Mouse (Mus musculus) kidney, adult 2 months (tissue): ENCODE data around the gene Astn2. TPM values are rescaled to one million over a fixed set of nuclear protein-coding genes. Genes with fewer than 3 reads are reported as not detected.

ENCODE experiments used
- DNase-seq: peaks from one replicate; pipeline ENCODE4 v3.0.0; 2021
- H3K27ac ChIP-seq: fragments of 200-500 bp; 2 replicates; pipeline ENCODE4 v1.5.1; 2012; ENCODE audit warnings: low read depth, low read length, control low read depth, inconsistent platforms; ENCODE audit not compliant: insufficient read depth
- H3K27me3 ChIP-seq: fragments of 200-500 bp; replicated peaks from 2 replicates; pipeline ENCODE4 v1.6.1; 2012; ENCODE audit warnings: mild to moderate bottlenecking, moderate library complexity, low read length, inconsistent platforms; ENCODE audit not compliant: control insufficient read depth, insufficient read depth
- H3K36me3 ChIP-seq: fragments of 200-500 bp; 2 replicates; pipeline ENCODE4 v1.6.1; 2012; ENCODE audit warnings: mild to moderate bottlenecking, moderate library complexity, low read length, inconsistent platforms; ENCODE audit not compliant: control insufficient read depth, insufficient read depth
- H3K4me1 ChIP-seq: fragments of 200-500 bp; 2 replicates; pipeline ENCODE4 v1.6.1; 2011; ENCODE audit warnings: low read length; ENCODE audit not compliant: control insufficient read depth, insufficient read depth
- H3K4me3 ChIP-seq: fragments of 200-500 bp; 2 replicates; pipeline ENCODE4 v1.5.1; 2011; ENCODE audit warnings: mild to moderate bottlenecking, low read depth, low read length, control low read depth; ENCODE audit not compliant: insufficient read depth
- CTCF ChIP-seq: fragments of 200-500 bp; conservative IDR thresholded peaks from 2 replicates; pipeline ENCODE4 v1.5.1; 2011; ENCODE audit warnings: low read depth, mild to moderate bottlenecking, control low read depth, low read length, moderate library complexity, mixed read lengths; ENCODE audit not compliant: insufficient read depth, insufficient read length
- POLR2A ChIP-seq: fragments of 200-500 bp; IDR thresholded peaks from one replicate; pipeline ENCODE4 v1.6.1; 2011; ENCODE audit warnings: low read depth, low read length, control low read depth
- WGBS: fragments of 180-500 bp; shearing (Covaris S2); methylation state at CpG from one replicate; pipeline ENCODE4 v1.1.7; 2018; 5-methylcytosine and 5-hydroxymethylcytosine counted together
- polyA plus RNA-seq: library from polyadenylated mRNA; depleted of rRNA; stranded (reverse); fragments of >200 nt; gene quantifications from 2 replicates; pipeline ENCODE4 v1.2.3, GENCODE M21; 2012

Astn2 gene
- polyA plus RNA-seq, 1 experiment = 2.5 TPM

- DNase-seq = no peak
- H3K4me1 ChIP-seq = no peaks in the 10 kb centered on the region
- TF ChIP-seq CTCF (no peak), POLR2A (no peak)
- no peaks in the 10 kb centered on the region for H3K36me3 ChIP-seq
- no peak overlapping the region for H3K4me3 ChIP-seq
- 71% methylated on average over 2 of the region's 2 CpGs for WGBS
- H3K27me3 ChIP-seq = no peaks in the 10 kb centered on the region
- H3K27ac ChIP-seq = no peak overlapping the region
These were observed 290.2 kb downstream of the Astn2 start for GRCm38 (mm10) chr4:66114243-66114642.

GRCm38 (mm10) chr4:66102037-66102436 lies 302.4 kb downstream of the Astn2 start:
- 25% methylated on average over 5 of the region's 5 CpGs for WGBS

GRCm38 (mm10) chr4:66097629-66098028 lies 306.8 kb downstream of the Astn2 start:
- Histone ChIP-seq H3K4me1 (no peaks in the 10 kb centered on the region), H3K27ac (no peak overlapping the region), H3K27me3 (no peaks in the 10 kb centered on the region), H3K4me3 (no peak overlapping the region), H3K36me3 (no peaks in the 10 kb centered on the region)
- TF ChIP-seq POLR2A (no peak), CTCF (no peak)
- no peak for DNase-seq
- WGBS = 70% methylated on average over 1 of the region's 1 CpGs

More at GRCm38 (mm10) chr4:66102037-66102436, 302.4 kb downstream of the Astn2 start:
- Histone ChIP-seq H3K4me1 (no peaks in the 10 kb centered on the region), H3K27ac (no peak overlapping the region), H3K4me3 (no peak overlapping the region), H3K36me3 (no peaks in the 10 kb centered on the region), H3K27me3 (no peaks in the 10 kb centered on the region)
- TF ChIP-seq CTCF (no peak), POLR2A (no peak)
- DNase-seq = no peak

- H3K36me3 ChIP-seq = no peaks in the 10 kb centered on the region
- no peak overlapping the region for H3K27ac ChIP-seq
- no peaks in the 10 kb centered on the region for H3K27me3 ChIP-seq
- 74% methylated on average over 2 of the region's 2 CpGs for WGBS
- DNase-seq = no peak
- TF ChIP-seq POLR2A = no peak
- no peak for TF ChIP-seq CTCF
- no peaks in the 10 kb centered on the region for H3K4me1 ChIP-seq
- H3K4me3 ChIP-seq = no peak overlapping the region
These were observed 308.3 kb downstream of the Astn2 start for GRCm38 (mm10) chr4:66096104-66096503.

GRCm38 (mm10) chr4:66057161-66057560 lies 347.2 kb downstream of the Astn2 start:
- H3K36me3 ChIP-seq = no peaks in the 10 kb centered on the region
- H3K27ac ChIP-seq = no peak overlapping the region
- DNase-seq = no peak
- no peak overlapping the region for H3K4me3 ChIP-seq
- no peaks in the 10 kb centered on the region for H3K27me3 ChIP-seq
- no peaks in the 10 kb centered on the region for H3K4me1 ChIP-seq
- TF ChIP-seq POLR2A (no peak), CTCF (no peak)

- no peak for DNase-seq
- H3K36me3 ChIP-seq = no peaks in the 10 kb centered on the region
- H3K4me3 ChIP-seq = no peak overlapping the region
- TF ChIP-seq CTCF (no peak), POLR2A (no peak)
- WGBS = 79% methylated on average over 4 of the region's 4 CpGs
- H3K27ac ChIP-seq = no peak overlapping the region
- no peaks in the 10 kb centered on the region for H3K27me3 ChIP-seq
- H3K4me1 ChIP-seq = no peaks in the 10 kb centered on the region
These were observed 348.7 kb downstream of the Astn2 start for GRCm38 (mm10) chr4:66055690-66056089.

GRCm38 (mm10) chr4:66043014-66043672 lies 361.3 kb downstream of the Astn2 start:
- no peaks in the 10 kb centered on the region for H3K4me1 ChIP-seq
- WGBS = 80% methylated on average over 3 of the region's 3 CpGs
- no peak for DNase-seq

More at GRCm38 (mm10) chr4:66043014-66043672, 361.3 kb downstream of the Astn2 start:
- H3K27me3 ChIP-seq = no peaks in the 10 kb centered on the region
- H3K27ac ChIP-seq = no peak overlapping the region
- no peaks in the 10 kb centered on the region for H3K36me3 ChIP-seq
- TF ChIP-seq CTCF = no peak
- TF ChIP-seq POLR2A = no peak
- no peak overlapping the region for H3K4me3 ChIP-seq
